Mouse (Mus musculus): Measurements from ENCODE around the gene Ephb1.

- TF ChIP-seq CTCF (IDR thresholded peaks at IDR 0.05 in 2 of 3, conservative IDR thresholded peaks at IDR 0.05 in 1 of 3; ENCODE audit: control insufficient read depth in 1 of 3, insufficient read depth in 1 of 3, low read depth in 2 of 3, low read length in 3 of 3, poor library complexity in 1 of 3, severe bottlenecking in 1 of 3), result no peak
- no peak for TF ChIP-seq BHLHE40 (IDR thresholded peaks at IDR 0.05; ENCODE audit: borderline replicate concordance, low read depth, low read length)
- no peak for TF ChIP-seq MYB (IDR thresholded peaks at IDR 0.05; ENCODE audit: low read depth, low read length)
- no peak for TF ChIP-seq RAD21 (IDR thresholded peaks at IDR 0.05; ENCODE audit: low read depth, low read length)
- TF ChIP-seq TAL1 (IDR thresholded peaks at IDR 0.05; ENCODE audit: low read length), result no peak
- TF ChIP-seq POLR2A (IDR thresholded peaks at IDR 0.05; ENCODE audit: control insufficient read depth in 1 of 2, insufficient read depth in 1 of 2, low read depth in 1 of 2, low read length in 2 of 2, poor library complexity in 1 of 2), result no peak
- TF ChIP-seq HCFC1 (IDR thresholded peaks at IDR 0.05; ENCODE audit: low read depth, low read length), result no peak
- no peak for TF ChIP-seq RCOR1 (IDR thresholded peaks at IDR 0.05; ENCODE audit: low read depth, low read length)
- TF ChIP-seq MYC (IDR thresholded peaks at IDR 0.05; ENCODE audit: low read depth, low read length), result no peak
- TF ChIP-seq SIN3A (IDR thresholded peaks at IDR 0.05; ENCODE audit: low read length), result no peak
- no peak for TF ChIP-seq E2F4 (IDR thresholded peaks at IDR 0.05; ENCODE audit: borderline replicate concordance, low read depth, low read length)
- TF ChIP-seq ZKSCAN1 (IDR thresholded peaks at IDR 0.05; ENCODE audit: low read depth, low read length), result no peak
- TF ChIP-seq EP300 (IDR thresholded peaks at IDR 0.05; ENCODE audit: low read depth in 1 of 2, low read length in 2 of 2), result no peak
- no peak for TF ChIP-seq CHD1 (IDR thresholded peaks at IDR 0.05; ENCODE audit: low read depth, low read length)
These were observed 367.6 kb downstream of the Ephb1 start for GRCm38 (mm10) chr9:101986910-101987309.
